Mouse (Mus musculus) heart, postnatal 36 days (tissue): ENCODE data around the gene Msantd3. TPM values are rescaled to one million over a fixed set of nuclear protein-coding genes. Genes with fewer than 3 reads are reported as not detected.

Experiments used
- DNase-seq, 2 experiments: peaks; one replicate each; pipeline ENCODE4 v3.0.0; 2021 to 2022
- intact Hi-C: fragments of 180-260 bp; cut with DNase I; formaldehyde crosslinking; loops from one replicate; pipeline ENCODE4 v1.15.1; 2025
- total RNA-seq, 2 experiments: library from RNA; stranded (reverse); gene quantifications; 2 replicates each; pipeline ENCODE4 v1.2.3; 2021

Gene Msantd3
- total RNA-seq: 10 to 100 TPM; 17.1 to 23.6 TPM

GRCm38 (mm10) chr4:48539841-48540575 lies at the start of gene Msantd3:
Gene Msantd3, plus strand, starts transcription at chr4:48539935.
- peak; percentile 44 to 67 for DNase-seq
- intact Hi-C loops: loop anchor here (2.0 to 5.0 kb wide), 2 partner anchors 67 to 127 kb away; partner anchors contain the start of gene Tex10

- intact Hi-C loops: no loop called here
- DNase-seq: no peak
Observed at GRCm38 (mm10) chr4:48491290-48491743, 48.4 kb upstream of the Msantd3 start.

GRCm38 (mm10) chr4:48492510-48492909 lies 47.2 kb upstream of the Msantd3 start:
- intact Hi-C loops: no loop called here
- no peak for DNase-seq

GRCm38 (mm10) chr4:48510861-48511260 lies 28.9 kb upstream of the Msantd3 start:
- no peak for DNase-seq
- intact Hi-C loops: no loop called here

- no peak for DNase-seq
- intact Hi-C loops: no loop called here
Observed at GRCm38 (mm10) chr4:48529559-48529958, 10.2 kb upstream of the Msantd3 start.

GRCm38 (mm10) chr4:48531804-48532601 lies 7.7 kb upstream of the Msantd3 start:
- intact Hi-C loops: no loop called here
- DNase-seq: no peak

- DNase-seq: no peak
- intact Hi-C loops: no loop called here
Observed at GRCm38 (mm10) chr4:48536275-48536674, 3.5 kb upstream of the Msantd3 start.

GRCm38 (mm10) chr4:48537024-48537423 lies 2.7 kb upstream of the Msantd3 start:
- intact Hi-C loops: no loop called here
- DNase-seq: no peak

- intact Hi-C loops: no loop called here
- DNase-seq: no peak
Observed at GRCm38 (mm10) chr4:48538581-48538980, 1.2 kb upstream of the Msantd3 start.

- peak; percentile 35 to 65 for DNase-seq
- intact Hi-C loops: loop anchor here (2.0 to 5.0 kb wide), 2 partner anchors 68 to 127 kb away; partner anchors contain the start of gene Tex10
Observed at GRCm38 (mm10) chr4:48540576-48541111, 909 bp downstream of the Msantd3 start.

- DNase-seq: no peak
- intact Hi-C loops: loop anchor here (2.0 to 5.0 kb wide), 2 partner anchors 69 to 126 kb away; partner anchors contain the start of gene Tex10
Observed at GRCm38 (mm10) chr4:48541526-48542250, 2.0 kb downstream of the Msantd3 start.

GRCm38 (mm10) chr4:48542351-48542750 lies 2.6 kb downstream of the Msantd3 start:
- intact Hi-C loops: loop anchor here (5.0 kb wide), 1 partner anchor 125 kb away; no protein-coding TSS in a partner anchor
- DNase-seq: no peak

- intact Hi-C loops: loop anchor here (5.0 kb wide), 1 partner anchor 124 kb away; no protein-coding TSS in a partner anchor
- DNase-seq: no peak
Observed at GRCm38 (mm10) chr4:48543071-48543865, 3.5 kb downstream of the Msantd3 start.

- no peak for DNase-seq
- intact Hi-C loops: loop anchor here (5.0 kb wide), 1 partner anchor 123 kb away; no protein-coding TSS in a partner anchor
Observed at GRCm38 (mm10) chr4:48544141-48544540, 4.4 kb downstream of the Msantd3 start.

- intact Hi-C loops: no loop called here
- DNase-seq: no peak
Observed at GRCm38 (mm10) chr4:48545966-48546365, 6.2 kb downstream of the Msantd3 start.

GRCm38 (mm10) chr4:48546568-48547496 lies 7.1 kb downstream of the Msantd3 start:
- DNase-seq: no peak
- intact Hi-C loops: no loop called here

GRCm38 (mm10) chr4:48548393-48549045 lies 8.8 kb downstream of the Msantd3 start:
- intact Hi-C loops: no loop called here
- DNase-seq: no peak

GRCm38 (mm10) chr4:48549661-48550060 lies 9.9 kb downstream of the Msantd3 start:
- no peak for DNase-seq
- intact Hi-C loops: no loop called here
